ENCODE assay signal across 1 mouse cellular context in the genomic region with DNA sequence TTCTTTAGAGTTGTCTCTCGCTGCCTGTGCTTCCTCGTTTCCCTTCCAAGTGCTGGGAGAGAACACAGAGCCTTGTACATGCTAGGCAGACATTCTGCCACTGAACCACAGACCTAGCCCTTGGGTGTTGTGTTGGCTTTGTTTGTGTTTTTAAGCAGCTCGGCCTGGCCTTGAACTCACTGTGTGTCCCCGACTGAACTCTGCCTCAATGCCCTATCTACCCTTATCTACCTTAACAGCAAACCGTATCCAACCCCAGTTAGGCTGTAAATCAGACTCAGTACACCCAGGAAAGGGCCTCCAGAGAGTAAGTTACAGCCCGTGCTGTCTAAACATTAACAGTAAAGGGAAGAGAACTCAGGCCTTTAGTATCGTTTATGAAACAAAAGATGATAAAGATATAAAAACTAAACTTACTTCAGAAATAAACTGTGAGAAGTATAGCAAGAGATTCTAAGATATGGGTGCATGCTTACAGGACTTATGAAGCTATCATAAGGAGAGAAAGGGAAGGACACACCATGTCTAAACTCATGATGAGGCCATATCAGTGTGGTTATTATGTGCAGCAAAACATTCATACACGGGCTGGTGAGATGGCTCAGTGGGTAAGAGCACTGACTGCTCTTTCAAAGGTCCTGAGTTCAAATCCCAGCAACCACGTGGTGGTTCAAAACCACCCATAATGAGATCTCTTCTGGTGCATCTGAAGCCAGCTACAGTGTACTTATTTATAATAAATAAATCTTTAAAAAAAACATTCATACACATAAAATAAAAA.
A peak's percentile ranks its signal among the peaks of the same experiment; 100 is the strongest.
TF ChIP-seq lines count a peak whose summit lies in the region.

No protein-coding gene starts in this region.

TF ChIP-seq in MEL, 35 proteins besides CTCF, POLR2A, EP300 and RAD21 (continued from another document):
- TF ChIP-seq MAFK (IDR thresholded peaks at IDR 0.05; ENCODE audit: borderline replicate concordance, low read depth, low read length) = peak; percentile 98
- peak; percentile 94 for TF ChIP-seq MYB (IDR thresholded peaks at IDR 0.05; ENCODE audit: low read depth, low read length)
- no peak for TF ChIP-seq JUND (IDR thresholded peaks at IDR 0.05; ENCODE audit: low read depth, low read length)
- TF ChIP-seq E2F4 (IDR thresholded peaks at IDR 0.05; ENCODE audit: borderline replicate concordance, low read depth, low read length) = no peak
- peak; percentile 93 for TF ChIP-seq TCF12 (IDR thresholded peaks at IDR 0.05; ENCODE audit: low read depth, low read length)
- TF ChIP-seq ETS1 (IDR thresholded peaks at IDR 0.05; ENCODE audit: low read depth, low read length) = peak; percentile 69
- TF ChIP-seq CHD1 (IDR thresholded peaks at IDR 0.05; ENCODE audit: low read depth, low read length) = 0 out of 2 replicates have a peak, but pooled peaks have one; percentile 57
- TF ChIP-seq CHD2 (IDR thresholded peaks at IDR 0.05; ENCODE audit: low read length) = no peak; the same call in 1 of the 2 replicates
- TF ChIP-seq HCFC1 (IDR thresholded peaks at IDR 0.05; ENCODE audit: low read depth, low read length) = no peak
- peak; percentile 72 for TF ChIP-seq MXI1 (IDR thresholded peaks at IDR 0.05; ENCODE audit: low read depth, low read length)
- peak; percentile 81; the same call in 1 of the 2 replicates for TF ChIP-seq MYC (IDR thresholded peaks at IDR 0.05; ENCODE audit: low read depth, low read length)
- TF ChIP-seq ZMIZ1 (IDR thresholded peaks at IDR 0.05; ENCODE audit: low read depth, low read length) = 0 out of 2 replicates have a peak, but pooled peaks have one; percentile 33
- peak; percentile 37 for TF ChIP-seq TAL1 (IDR thresholded peaks at IDR 0.05; ENCODE audit: low read length)
- TF ChIP-seq GATA1 (IDR thresholded peaks at IDR 0.05; ENCODE audit: low read depth, low read length) = peak; percentile 93
- peak; percentile 90 for TF ChIP-seq POLR2AphosphoS2 (IDR thresholded peaks at IDR 0.05; ENCODE audit: low read length)
- peak; percentile 72 for TF ChIP-seq USF1 (IDR thresholded peaks at IDR 0.05; ENCODE audit: low read depth, low read length)
- TF ChIP-seq TBP (IDR thresholded peaks at IDR 0.05; ENCODE audit: low read depth, low read length) = peak; percentile 99
- no peak for TF ChIP-seq ZKSCAN1 (IDR thresholded peaks at IDR 0.05; ENCODE audit: low read depth, low read length)
- peak; percentile 84 for TF ChIP-seq SIN3A (IDR thresholded peaks at IDR 0.05; ENCODE audit: low read length)
- TF ChIP-seq KAT2A (conservative IDR thresholded peaks at IDR 0.05; ENCODE audit: low read depth, low read length) = peak; percentile 44; the same call in 1 of the 2 replicates
- 0 out of 4 replicates have a peak, but pooled peaks of 1 of the 2 experiments have one; percentile 18 for TF ChIP-seq USF2 (IDR thresholded peaks at IDR 0.05; ENCODE audit: borderline replicate concordance in 1 of 2, insufficient read depth in 1 of 2, low read depth in 1 of 2, low read length in 2 of 2)
- TF ChIP-seq UBTF (IDR thresholded peaks at IDR 0.05; ENCODE audit: borderline replicate concordance, insufficient read depth, low read depth, low read length) = no peak
